Mouse (Mus musculus): ENCODE measurements at regions not wholly inside any gene's neighbourhood (a gene's known extent, or its start where the extent isn't known, plus 50 kb on each side); places are given as distances from the start of the nearest gene placed in this dataset.

- no peak for DNase-seq (ENCODE audit: low spot score)
Measured at GRCm38 (mm10) chr13:97652279-97652678, 108.2 kb downstream of the Gm10260 start.

GRCm38 (mm10) chr13:97651761-97652160 is 108.7 kb downstream of the Gm10260 start:
- no peak for DNase-seq (ENCODE audit: low spot score)

GRCm38 (mm10) chr13:97651176-97651575 is 109.3 kb downstream of the Gm10260 start:
- no peak for DNase-seq (ENCODE audit: low spot score)

DNA sequence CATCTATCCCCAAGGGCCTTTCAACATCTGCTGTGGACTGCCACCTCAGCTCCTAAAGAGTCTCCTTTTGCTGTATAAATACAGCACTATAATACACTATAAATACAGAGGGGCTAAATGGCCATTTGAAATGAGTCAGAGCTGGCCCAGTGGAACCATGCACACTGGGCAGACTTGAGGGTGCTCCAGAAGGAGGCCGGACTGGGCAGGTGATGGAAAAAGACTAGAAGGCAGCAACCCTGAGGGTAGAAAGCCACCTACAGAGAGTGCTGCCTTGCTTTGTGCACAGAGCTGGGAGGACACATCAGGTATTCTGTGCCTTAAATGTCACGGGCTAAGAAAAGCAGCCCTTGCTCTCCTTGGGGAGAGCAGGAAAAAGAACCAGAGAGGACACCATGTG is 110.2 kb downstream of the Gm10260 start:
- DNase-seq (ENCODE audit: low spot score) = no peak

DNA sequence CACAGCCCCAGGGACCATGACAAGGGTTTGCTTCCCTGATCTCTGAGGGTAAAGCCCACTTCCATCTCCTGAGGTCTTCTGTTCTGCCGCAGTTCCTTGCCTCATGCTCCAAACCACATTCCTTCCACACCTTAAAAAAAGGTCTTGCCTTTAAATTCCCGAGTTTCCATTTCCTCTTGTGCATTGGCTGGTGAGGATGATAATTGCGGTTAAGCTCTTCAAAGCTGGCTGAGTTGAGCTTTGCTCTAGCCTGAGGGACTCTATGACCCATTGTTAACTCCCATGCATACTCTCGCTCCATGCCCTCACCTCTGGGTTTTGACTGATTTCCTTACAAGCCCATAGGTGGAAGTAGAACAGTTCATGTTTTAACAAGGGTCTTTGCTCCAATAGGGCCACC is 112.9 kb downstream of the Gm10260 start:
- no peak for DNase-seq (ENCODE audit: low spot score)

- DNase-seq (ENCODE audit: low spot score) = no peak
Measured at GRCm38 (mm10) chr13:97646021-97646385, 114.4 kb downstream of the Gm10260 start.

GRCm38 (mm10) chr13:97645107-97646020 is 115.1 kb downstream of the Gm10260 start:
- DNase-seq (ENCODE audit: low spot score) = peak; percentile 18

DNA sequence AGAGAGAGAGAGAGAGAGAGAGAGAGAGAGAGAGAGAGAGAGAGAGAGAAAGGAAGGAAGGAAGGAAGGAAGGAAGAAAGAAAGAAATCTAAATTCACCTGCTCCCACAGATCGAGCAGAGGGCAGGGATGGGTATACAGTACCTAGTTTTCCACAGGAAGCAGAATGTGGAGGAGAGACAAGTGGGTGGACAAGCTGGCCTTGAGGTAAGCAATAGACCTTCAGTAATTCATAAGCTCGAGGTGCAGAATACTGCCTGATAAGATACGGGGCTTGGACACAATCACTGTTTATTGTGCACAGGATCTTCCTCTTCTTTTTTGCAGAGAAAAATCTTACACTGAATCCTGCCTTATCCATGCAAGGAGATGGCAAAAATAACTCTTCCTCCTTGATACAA is 120.2 kb downstream of the Gm10260 start:
- no peak for DNase-seq (ENCODE audit: low spot score)

GRCm38 (mm10) chr13:97639656-97640055 is 120.8 kb downstream of the Gm10260 start:
- DNase-seq (ENCODE audit: low spot score) = no peak

DNA sequence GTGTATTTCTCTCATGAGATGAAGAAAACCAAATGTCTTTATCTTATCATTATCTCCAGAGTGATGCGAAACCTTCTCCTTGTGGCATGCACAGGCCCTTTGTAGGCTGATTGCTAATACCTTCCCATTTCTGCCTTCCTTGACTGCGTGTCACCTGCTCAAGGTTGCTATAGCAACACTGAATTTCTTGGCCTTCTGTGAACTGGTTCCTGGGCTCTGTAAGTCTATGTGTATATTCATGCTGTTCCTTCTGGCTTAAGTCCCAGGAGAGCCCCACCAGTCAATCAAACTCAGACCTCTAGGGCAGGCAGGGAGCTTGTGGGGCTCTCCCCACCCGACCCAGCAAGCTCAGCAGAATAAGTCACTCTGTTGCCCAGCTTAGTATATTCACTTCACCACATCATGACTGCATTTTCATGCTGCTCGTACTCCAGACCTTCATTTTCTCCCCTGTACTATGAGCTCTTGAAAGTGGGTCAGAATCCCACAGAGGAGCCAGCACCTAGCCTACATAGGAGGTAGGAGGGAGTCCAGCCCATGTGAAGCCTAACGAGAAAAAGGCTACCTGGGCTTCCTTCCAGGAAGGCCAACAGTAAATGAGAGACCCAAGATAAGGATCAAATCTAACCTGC is 121.9 kb downstream of the Gm10260 start:
- no peak for DNase-seq (ENCODE audit: low spot score)

GRCm38 (mm10) chr13:97637506-97637905 is 122.9 kb downstream of the Gm10260 start:
- no peak for DNase-seq (ENCODE audit: low spot score)

DNA sequence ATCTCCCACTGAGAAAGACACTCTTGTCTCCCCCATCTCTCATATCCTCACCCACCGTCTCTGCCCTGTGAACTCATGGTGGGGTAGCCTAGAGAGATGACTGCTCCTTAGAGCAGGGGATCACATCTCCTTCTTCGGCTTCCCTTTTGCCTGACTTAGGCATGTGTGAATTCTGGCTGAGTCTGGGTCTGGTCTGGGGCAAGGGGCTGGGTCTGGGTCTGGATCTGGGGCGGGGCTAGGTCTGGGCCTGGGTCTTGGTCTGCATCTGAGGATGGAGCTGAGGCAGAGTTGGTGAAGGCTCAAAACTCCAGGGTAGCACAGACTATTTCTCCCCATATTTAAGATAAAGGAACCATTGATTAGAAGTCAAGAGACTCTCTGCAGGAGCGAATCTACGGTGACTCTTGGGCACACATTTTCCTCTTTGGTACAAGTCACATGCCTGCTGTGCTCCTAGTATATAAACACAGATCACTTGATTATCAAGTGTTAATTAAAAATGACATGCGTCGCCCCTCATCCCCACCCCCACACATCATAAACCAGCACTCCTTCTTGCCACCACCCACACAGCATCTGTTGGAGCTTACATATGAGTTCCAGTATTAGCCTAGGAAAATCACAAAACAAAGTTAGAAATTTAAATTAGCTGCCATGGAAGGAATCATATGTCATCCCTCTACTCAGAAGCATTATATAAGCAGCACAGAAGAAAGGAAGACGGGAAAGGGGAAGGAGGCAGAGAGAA is 126.2 kb downstream of the Gm10260 start:
- DNase-seq (ENCODE audit: low spot score) = no peak

DNA sequence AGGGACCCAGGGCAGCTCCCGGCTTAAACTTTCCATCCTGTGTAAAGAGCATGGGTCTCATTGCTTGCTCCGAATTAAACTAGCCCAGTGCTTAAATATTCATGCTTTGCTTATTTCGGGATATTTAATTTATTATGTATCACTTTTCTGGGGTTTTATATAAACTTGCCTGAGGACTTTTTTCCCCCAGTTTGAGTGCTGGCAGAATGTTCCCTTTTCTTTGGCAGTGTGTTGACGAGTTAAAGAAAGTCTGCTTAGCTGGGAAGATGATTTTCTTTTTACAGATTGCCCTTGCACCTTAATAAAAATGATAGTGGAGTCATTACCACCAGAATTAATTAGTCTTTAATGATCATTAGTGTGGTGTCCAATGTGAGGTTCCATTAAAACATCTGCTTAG is 126.9 kb downstream of the Gm10260 start:
- no peak for DNase-seq (ENCODE audit: low spot score)

DNA sequence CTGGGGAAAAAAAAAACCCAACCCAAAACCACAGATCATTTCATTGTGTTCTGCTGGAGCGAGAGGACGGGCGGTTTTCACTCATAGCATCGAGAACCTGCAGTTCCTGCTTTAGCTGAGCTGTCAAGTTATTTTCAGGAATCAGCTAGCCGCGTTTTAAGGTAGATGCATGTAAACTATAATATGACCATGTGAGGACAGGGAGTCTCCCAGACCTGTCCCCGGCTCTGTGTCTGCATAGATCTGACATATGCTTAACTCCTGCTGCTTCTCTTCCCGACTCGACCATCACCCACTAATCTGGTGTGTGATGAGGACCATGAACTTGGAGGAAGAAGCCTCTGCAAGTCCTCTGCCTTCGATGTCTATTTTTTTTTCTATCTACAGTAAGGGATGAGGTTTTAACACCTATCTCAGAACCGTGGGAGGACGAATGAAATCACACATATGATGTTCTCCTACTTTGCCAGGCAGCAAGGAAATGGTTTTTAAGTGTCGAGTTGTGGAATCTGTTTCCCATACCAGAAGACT is 128.5 kb downstream of the Gm10260 start:
- DNase-seq (ENCODE audit: low spot score) = no peak

- DNase-seq (ENCODE audit: low spot score) = no peak
Measured at GRCm38 (mm10) chr13:97630921-97631320, 129.5 kb downstream of the Gm10260 start.

- no peak for DNase-seq (ENCODE audit: low spot score)
Measured at GRCm38 (mm10) chr13:97628608-97629007, 131.8 kb downstream of the Gm10260 start.

- DNase-seq (ENCODE audit: low spot score) = no peak
Measured at GRCm38 (mm10) chr13:97627247-97627646, 133.2 kb downstream of the Gm10260 start.

GRCm38 (mm10) chr13:97626786-97627185 is 133.6 kb downstream of the Gm10260 start:
- DNase-seq (ENCODE audit: low spot score) = peak; percentile 54

- no peak for DNase-seq (ENCODE audit: low spot score)
Measured at GRCm38 (mm10) chr13:97626116-97626515, 134.3 kb downstream of the Gm10260 start.

DNA sequence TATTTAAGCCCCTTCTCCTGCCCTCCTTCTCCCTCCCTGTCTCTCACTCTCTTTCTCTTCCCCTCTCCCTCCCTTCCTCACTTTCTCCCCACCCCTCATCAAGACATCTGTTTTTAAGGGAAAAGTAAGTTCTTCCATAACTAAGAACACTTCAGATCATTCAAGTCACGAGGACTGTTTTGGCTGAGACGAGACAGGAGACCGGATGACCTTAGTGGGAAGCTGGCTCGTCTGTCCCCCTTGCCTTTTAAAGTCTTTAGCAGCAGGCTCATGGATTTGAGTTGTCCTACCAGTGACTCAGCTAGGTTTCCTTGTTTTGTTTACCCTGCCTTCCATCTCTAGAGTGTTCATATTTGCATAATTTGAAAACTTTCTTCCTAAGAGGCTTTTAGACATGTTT is 135.0 kb downstream of the Gm10260 start:
- DNase-seq (ENCODE audit: low spot score) = no peak

- DNase-seq (ENCODE audit: low spot score) = peak; percentile 12
Measured at GRCm38 (mm10) chr13:97618190-97618586, 142.2 kb downstream of the Gm10260 start.

DNA sequence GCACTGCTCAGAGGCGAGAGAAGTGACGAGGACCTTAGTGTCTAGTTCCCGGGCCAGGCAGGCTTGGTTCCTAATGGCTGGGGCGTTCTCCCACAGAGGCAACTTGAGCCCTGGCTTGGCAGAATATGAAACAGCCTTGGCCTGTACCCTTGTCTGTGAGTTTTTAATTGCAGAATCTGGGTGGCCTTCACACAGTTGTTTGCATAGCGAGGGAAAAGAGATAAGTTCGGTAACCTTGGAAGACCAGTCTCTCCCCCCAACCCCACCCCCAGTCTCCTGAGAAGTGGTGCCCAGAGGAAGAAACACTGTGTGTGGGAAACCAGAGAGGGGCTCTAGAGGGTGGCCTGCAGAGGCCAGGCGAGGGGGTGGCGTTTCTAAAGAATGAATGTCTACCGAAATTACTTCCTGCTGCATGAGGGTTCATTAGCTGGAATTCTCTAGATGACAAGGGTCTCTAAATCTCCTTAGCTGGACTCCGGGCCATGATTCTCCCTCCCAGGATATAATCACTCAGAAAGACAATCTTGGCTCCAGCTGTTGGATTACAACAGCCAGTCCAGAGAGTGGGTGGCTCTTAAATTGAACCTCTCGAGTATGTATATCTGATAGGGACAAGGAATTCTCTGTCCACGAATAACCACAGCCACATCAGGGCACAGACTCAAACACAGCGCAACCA is 142.8 kb downstream of the Gm10260 start:
- peak; percentile 36 for DNase-seq (ENCODE audit: low spot score)
